Mouse (Mus musculus) cerebellum, adult 2 months (tissue): ENCODE measurements at regions not wholly inside any gene's neighbourhood (a gene's known extent, or its start where the extent isn't known, plus 50 kb on each side); places are given as distances from the start of the nearest gene placed in this dataset.

Source experiments
- CTCF ChIP-seq: fragments of 200-500 bp; IDR thresholded peaks from 2 replicates; pipeline ENCODE4 v1.5.1; 2011; ENCODE audit warnings: low read depth, mild to moderate bottlenecking, control low read depth, low read length, moderate library complexity, borderline replicate concordance; ENCODE audit not compliant: insufficient read depth
- POLR2A ChIP-seq: fragments of 200-500 bp; IDR thresholded peaks from 2 replicates; pipeline ENCODE4 v1.6.1; 2011; ENCODE audit warnings: low read length, control low read depth, borderline replicate concordance; ENCODE audit not compliant: insufficient read depth

GRCm38 (mm10) chr4:32083456-32083855, 119.6 kb downstream of the Map3k7 start:
- TF ChIP-seq POLR2A, result no peak
- TF ChIP-seq CTCF, result no peak
